Mouse (Mus musculus): Measurements from ENCODE around the gene Rnd1.

The Rnd1 gene

DNA sequence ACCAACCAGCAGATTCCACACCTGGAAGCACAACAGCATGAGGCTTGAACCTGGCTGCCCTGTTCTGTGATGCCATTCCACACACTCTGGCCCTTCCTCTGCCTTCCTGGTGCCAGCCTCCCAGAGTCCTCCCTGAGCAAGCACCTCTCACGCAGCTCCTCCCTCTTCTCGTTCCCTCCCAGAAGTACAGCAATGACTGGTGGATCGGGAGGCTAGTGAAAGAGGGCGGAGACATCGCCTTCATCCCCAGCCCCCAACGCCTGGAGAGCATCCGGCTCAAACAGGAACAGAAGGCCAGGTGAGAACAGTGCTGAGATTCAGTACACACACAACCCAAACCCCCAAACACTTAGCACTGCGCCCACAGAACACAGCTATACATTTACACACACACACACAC, 37.1 kb downstream of the Rnd1 start:
- DNase-seq (ENCODE audit: low spot score in 2 of 2): no peak

GRCm38 (mm10) chr15:98637155-98637554, 40.1 kb downstream of the Rnd1 start:
- no peak for DNase-seq (ENCODE audit: low spot score in 2 of 2)

DNA sequence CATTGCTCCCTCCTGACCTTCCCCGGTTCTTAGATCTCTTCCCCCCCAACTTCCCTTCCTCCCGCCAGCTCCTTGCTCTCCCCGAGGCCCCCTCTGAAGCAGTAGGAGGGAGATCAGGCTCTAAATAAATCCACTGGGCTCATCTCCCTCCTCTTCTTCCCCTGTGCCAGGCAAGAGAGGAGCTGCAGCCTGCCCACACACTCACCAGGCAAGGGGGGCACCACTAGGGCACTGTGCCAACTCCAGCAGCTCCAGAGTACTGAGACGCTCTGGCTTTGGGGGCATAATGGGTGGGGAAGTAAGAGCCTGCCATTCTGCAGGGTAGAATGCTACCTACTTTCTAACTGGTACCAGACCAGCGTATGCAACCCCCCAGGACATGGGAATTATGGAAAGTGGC, 40.7 kb downstream of the Rnd1 start:
- DNase-seq (ENCODE audit: low spot score in 2 of 2): peak in 1 of 2 experiments; percentile 79

DNA sequence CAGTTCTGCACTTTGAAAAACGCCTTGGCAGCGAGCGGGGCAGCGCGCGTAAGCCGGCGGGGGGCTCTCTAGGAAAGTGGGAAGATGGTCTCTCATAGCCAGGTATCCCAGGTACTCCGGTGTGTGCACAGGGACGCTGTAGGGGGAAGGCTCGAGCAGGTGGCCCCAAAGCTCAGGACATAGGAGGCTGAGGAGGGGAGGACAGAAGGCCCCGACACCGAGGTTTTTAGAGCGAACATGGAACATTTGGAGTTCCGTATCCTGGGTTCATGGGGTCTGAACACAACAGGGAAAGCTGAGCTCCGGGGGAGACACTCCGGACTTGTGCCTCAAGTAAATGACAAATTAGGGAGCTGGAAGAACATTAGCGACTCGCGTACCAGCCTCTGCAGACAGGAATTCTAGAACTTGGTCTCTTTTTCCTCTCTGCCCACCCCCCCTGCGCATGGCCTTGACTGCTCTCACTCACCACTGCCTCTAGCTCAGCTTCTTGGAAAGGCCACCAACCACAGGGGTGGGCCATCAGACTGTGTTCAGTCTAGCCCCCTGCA, 41.9 kb downstream of the Rnd1 start:
- DNase-seq (ENCODE audit: low spot score in 2 of 2): no peak

DNA sequence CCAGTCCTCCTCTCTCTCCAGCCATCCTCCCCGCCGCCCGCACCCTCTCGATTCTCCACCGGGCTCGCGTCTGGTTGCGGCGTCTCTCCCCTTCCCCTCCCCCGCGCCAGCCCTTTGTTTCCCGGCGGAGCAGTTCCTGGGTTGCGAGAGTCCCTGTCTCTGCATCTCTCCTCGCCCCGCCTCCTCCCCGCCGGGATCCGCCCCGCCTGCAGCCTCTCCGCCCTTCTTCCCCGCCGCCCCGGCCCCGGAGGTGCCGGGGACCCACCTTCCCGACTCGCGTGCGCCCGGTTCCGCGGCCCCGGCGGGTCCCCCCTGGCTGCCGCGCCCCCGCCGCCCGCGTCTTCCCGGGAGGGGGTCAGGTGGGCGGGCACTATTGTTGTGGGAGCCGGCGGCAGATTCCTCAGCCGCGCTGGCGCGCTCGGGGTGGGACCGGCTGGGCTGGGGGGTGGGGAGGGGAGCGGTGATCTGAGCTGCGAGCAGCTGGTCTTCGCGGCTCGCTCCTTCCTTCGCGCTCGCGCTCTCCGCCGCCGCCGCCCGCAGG, 42.6 kb downstream of the Rnd1 start:
- peak; percentile 82 to 83 for DNase-seq (ENCODE audit: low spot score in 2 of 2)

DNA sequence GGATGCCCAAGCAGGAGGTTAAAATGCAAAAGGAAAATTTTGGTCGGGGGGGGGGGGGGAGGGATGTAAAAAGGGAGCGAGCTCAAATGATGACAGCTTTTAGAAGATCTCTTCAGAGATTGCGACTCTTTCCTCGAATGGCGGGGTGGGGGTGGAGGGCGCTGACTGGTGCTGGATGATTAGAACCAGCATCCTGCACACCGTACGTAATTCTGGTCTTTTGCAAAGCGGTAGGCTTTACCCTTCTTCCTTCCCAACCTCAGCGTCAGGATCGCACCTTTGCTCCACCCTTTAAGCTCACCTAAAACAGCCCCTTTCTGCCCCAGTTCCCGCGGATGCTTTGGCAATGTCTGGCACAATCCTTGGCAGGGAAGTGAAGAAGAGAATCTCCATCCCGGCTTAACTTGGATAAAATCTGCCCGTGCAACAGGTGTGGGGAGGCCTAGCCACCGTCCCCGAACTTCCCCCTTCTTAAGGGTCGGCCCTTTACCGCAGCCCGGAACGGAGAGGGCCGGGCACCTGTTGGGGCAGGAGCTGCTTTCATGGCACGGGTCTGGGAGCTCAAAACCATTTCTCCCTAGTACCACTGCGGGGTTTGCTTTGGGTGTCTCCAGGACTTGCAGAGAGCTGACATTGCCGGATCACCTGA, 43.3 kb downstream of the Rnd1 start:
- no peak for DNase-seq (ENCODE audit: low spot score in 2 of 2)

- DNase-seq (ENCODE audit: low spot score in 2 of 2): no peak
Observed at GRCm38 (mm10) chr15:98632921-98633320, 44.3 kb downstream of the Rnd1 start.

DNA sequence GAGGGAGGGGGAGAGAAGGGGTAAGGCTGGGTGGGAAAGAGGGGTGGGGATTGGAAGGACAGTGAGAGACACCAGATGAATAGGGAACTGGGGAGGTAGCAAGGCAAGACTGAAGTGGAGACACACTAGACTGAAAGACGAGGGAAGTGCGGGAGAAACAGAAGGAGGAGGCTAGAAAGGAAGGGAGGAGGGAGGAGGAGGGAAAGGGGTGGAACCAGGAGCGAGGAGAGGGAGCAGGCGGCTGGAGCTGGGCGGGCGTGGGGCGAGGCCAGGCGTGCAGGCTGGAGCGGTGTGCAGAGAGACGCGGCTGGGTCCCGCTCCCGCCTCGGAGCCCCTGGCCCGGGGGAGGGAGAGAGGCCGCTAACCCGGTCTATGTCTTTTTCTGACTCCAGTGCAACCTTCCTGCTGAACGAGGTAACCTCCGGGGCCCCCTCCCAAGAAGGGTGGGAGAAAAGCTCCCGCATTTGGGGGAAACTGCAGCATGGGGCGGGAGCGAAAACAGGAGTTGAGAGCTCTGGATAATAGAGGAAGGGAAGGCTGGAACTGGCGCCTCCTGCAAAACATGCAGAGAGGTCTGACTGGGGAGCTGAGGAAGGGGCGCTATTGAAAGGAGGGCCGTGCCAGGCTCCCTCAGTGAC, 45.0 kb downstream of the Rnd1 start:
- peak in 1 of 2 experiments; percentile 69 for DNase-seq (ENCODE audit: low spot score in 2 of 2)

GRCm38 (mm10) chr15:98631493-98631892, 45.8 kb downstream of the Rnd1 start:
- no peak for DNase-seq (ENCODE audit: low spot score in 2 of 2)

- no peak for DNase-seq (ENCODE audit: low spot score in 2 of 2)
Observed at GRCm38 (mm10) chr15:98630540-98630939, 46.7 kb downstream of the Rnd1 start, which contains the start of gene Cacnb3. TSS of gene Cacnb3 (plus strand) at chr15:98630840.

GRCm38 (mm10) chr15:98629464-98629863, 47.8 kb downstream of the Rnd1 start:
- DNase-seq (ENCODE audit: low spot score in 2 of 2): no peak

DNA sequence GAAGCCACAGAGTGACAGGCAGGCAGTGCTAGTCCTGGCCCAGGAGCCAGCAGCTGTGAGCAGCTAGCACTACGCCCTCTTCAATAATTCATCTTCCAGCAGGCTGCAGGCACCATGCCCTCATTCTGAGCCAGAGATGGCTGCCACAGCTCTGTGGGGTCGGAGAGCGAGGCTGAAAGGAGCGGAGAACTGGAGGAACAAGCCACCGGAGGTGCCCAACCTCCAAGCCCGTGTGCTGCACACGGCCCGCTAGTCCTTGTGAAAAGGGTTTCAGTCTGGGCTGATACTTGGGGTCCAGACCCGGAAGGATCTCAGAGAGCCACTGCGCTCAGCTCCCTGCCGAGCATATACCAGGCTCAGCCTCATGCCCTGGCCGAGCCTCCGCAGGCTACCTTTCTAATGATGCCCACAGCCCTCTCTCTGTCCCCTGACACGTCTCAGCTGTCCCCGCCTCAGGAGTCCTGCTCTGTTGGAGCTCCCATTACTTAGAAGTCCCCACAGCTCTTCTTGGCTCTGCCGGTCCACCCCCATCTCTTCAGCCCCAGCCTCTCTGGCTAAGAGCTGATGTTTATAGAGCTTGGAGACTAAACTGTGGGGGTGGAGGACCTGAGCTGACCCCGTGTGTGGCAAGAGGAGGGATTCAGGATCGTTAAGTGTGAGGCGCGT, 48.5 kb downstream of the Rnd1 start:
- DNase-seq (ENCODE audit: low spot score in 2 of 2): no peak

DNA sequence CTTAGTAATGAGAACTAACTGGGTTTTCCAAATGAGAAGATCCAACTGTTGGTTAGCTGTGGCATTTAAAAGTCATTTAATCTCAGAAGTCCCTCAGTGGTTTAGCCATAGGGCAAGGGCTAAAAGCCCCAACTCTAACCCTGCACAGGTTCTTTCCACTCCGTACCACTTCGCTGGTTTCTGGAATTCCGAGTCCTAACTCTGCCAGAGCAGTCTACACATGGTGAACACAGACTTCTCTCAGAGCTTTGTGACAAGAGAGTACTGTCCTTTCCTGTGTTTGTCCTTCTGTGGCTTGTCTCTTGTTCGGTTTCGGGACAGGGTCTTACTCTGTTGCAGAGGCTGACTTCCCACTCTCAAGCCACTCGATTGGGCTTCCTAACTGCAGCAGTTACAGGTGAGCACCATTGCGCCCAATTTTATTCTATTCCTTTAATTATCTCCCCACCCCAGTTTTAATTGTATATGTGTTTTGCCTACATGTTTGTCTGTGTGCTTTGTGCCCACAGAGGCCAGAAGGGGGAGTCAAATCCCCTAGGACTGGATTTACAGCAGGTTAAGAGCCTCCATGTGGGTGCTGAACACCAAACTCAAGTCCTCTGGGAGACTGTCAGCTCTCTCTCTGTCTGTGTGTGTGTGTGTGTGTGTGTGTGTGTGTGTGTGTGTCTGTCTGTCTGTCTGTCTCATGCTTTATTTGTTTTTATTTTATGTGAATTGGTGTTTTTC, 50.6 kb downstream of the Rnd1 start:
- DNase-seq (ENCODE audit: low spot score in 2 of 2): no peak

DNA sequence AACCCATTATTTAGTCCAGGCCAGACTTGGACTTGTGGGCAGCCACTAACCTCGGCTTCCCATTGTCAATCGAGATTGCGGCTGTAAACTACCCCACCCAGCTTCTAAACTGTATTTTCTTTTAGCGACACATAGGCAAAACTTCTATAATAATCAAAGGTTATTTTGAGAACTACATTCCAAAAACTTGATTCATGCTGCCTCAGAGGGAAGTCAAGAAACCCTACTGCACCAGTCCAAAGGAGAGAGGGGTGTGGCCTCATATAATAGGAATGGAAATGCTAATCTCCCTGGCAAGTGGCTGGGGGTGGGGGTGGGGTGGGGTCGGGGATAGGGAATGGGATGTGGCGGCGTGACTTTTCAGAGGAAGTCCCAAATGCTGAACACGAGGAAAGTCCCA, 51.2 kb downstream of the Rnd1 start:
- DNase-seq (ENCODE audit: low spot score in 2 of 2): no peak

GRCm38 (mm10) chr15:98623361-98623821, 53.9 kb downstream of the Rnd1 start:
- DNase-seq (ENCODE audit: low spot score in 2 of 2): no peak

- no peak for DNase-seq (ENCODE audit: low spot score in 2 of 2)
Observed at GRCm38 (mm10) chr15:98622721-98623120, 54.5 kb downstream of the Rnd1 start.

DNA sequence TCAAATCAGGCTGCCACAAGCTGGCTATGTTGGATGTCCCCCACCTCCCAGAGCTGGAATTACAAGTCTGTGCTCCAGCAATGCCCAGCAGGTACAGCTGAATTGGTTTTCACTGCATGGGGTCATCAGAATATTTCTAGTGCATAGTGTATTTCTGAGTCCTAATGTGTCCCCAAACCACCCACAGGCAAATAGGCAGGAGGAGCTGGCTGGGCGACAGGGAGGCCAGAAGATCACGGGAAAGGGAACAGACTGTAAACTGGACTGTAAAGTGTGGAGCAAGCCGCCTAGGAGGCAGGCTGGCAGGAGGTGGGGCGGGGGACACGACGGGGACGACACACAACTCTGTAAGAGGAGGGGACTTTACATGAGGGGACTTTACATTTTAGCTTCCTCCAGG, 55.1 kb downstream of the Rnd1 start:
- DNase-seq (ENCODE audit: low spot score in 2 of 2): no peak

DNA sequence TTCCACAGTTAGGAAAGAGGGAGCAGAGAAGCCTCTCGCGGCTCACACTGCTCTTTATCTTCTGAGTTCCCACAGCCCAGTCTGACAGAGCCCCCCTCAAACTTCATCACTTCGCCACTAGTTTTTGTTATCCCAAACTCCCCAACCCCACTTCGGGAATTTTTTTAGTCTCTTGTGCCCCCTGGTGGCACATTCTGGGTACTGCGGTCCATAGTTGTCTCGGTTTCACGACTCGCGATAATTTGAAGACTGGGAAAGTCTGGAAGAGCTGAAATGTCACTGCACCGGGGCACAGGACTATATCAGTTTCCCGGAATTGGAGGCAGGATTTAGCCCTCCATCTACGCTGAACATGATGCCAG, 60.1 kb downstream of the Rnd1 start:
- peak; percentile 80 to 86 for DNase-seq (ENCODE audit: low spot score in 2 of 2)

GRCm38 (mm10) chr15:98616362-98617175, 60.7 kb downstream of the Rnd1 start:
- no peak for DNase-seq (ENCODE audit: low spot score in 2 of 2)

- no peak for DNase-seq (ENCODE audit: low spot score in 2 of 2)
Observed at GRCm38 (mm10) chr15:98615751-98616150, 61.5 kb downstream of the Rnd1 start.

DNA sequence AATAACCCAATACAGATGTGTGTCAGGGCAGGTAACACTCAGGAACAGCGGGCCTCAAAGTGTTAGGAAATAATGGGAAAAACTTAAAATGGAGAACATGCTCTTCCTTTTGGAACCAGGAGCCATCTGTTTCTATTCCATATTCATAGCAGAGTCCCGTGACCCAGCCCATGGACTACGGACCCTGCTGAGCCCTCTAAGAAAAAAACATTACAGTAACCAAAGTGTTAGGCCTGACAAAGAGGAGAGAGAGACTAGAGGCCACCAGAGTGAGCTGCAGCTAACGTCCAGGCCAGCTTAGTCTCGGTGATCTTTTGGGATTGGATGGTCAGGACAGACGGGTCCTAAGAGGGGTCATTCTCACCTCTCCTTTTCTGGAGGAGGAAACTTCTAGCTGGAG, 62.3 kb downstream of the Rnd1 start:
- no peak for DNase-seq (ENCODE audit: low spot score in 2 of 2)

Measured in right cerebral cortex, adult 2 months (tissue).